Mouse (Mus musculus) urinary bladder, postnatal 4 days (tissue): ENCODE measurements around the gene Olfr707.
"Not testable (repeated sequence)": the region's sequence is repeated elsewhere in the genome, so short reads cannot be mapped to it uniquely, and the experiment has no call there.

Source experiments
- DNase-seq, 2 experiments: peaks; one replicate each; pipeline ENCODE4 v3.0.0; 2021 to 2022; ENCODE audit warnings: low spot score in 2 of 2

The Olfr707 gene

GRCm38 (mm10) chr7:106901141-106901540 is at the start of gene Olfr707:
Gene Olfr707, minus strand, starts transcription at chr7:106901241.
- not testable (repeated sequence) for DNase-seq

GRCm38 (mm10) chr7:106948212-106948611 is 47.2 kb upstream of the Olfr707 start, which contains the start of gene Olfr710:
Gene Olfr710, minus strand, starts transcription at chr7:106948312.
- DNase-seq, result no peak

- no peak for DNase-seq
Measured at GRCm38 (mm10) chr7:106932119-106932518, 31.1 kb upstream of the Olfr707 start, which contains the start of gene Olfr709-ps1. Gene Olfr709-ps1, minus strand, starts transcription at chr7:106932219.

- peak in 1 of 2 experiments; percentile 68 for DNase-seq
Measured at GRCm38 (mm10) chr7:106920961-106921360, 19.9 kb upstream of the Olfr707 start.

- DNase-seq, result no peak
Measured at GRCm38 (mm10) chr7:106907676-106908075, 6.6 kb upstream of the Olfr707 start, which contains the start of gene Olfr1532-ps1. Gene Olfr1532-ps1, plus strand, starts transcription at chr7:106908001.

GRCm38 (mm10) chr7:106888062-106888461 is 13.0 kb downstream of the Olfr707 start, which contains the start of gene Olfr706:
Gene Olfr706, minus strand, starts transcription at chr7:106888162.
- DNase-seq, result no peak

- DNase-seq, result no peak
Measured at GRCm38 (mm10) chr7:106876791-106877190, 24.2 kb downstream of the Olfr707 start, which contains the start of gene Olfr705. Gene Olfr705, minus strand, starts transcription at chr7:106876891.

GRCm38 (mm10) chr7:106862885-106863284 is 38.2 kb downstream of the Olfr707 start, which contains the start of gene Olfr704:
Gene Olfr704, plus strand, starts transcription at chr7:106863185.
- DNase-seq, result no peak

GRCm38 (mm10) chr7:106843060-106843459 is 58.0 kb downstream of the Olfr707 start, which contains the start of gene Olfr703:
Gene Olfr703, plus strand, starts transcription at chr7:106843360.
- no peak for DNase-seq
